Mouse (Mus musculus): ENCODE measurements around the gene Sit1. TPM values are rescaled to one million over a fixed set of nuclear protein-coding genes. Genes with fewer than 3 reads are reported as not detected.

Gene Sit1
- polyA plus RNA-seq, 1 experiment, result not detected

DNA sequence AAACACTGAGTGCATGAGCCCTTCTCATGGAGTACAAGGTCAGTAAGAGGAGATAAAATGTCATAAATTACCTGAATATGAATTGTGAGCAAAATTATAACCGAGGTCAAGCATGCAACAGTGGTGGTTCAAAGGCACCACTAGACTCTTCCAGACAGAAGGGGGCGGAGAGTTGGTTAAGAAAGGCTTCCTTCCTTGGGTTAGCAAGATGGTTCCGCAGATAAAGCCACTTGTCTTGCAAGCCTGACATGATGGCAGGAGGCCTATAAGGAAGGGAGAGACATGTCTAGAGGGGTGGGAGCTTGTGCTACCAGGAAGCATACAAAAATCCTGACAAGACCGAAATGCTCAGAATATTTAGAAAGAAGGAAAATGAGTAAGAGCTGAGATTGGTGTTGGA, 20.7 kb upstream of the Sit1 start:
- H3K27me3 ChIP-seq (ENCODE audit: control insufficient read depth), result peaks cover 23% of the 10 kb centered on the region
- no peaks in the 10 kb centered on the region for H3K36me3 ChIP-seq (ENCODE audit: control insufficient read depth)
- no peak overlapping the region for H3K4me3 ChIP-seq (replicated peaks)
- H3K4me1 ChIP-seq (ENCODE audit: control insufficient read depth), result peaks cover 31% of the 10 kb centered on the region
- no peaks in the 10 kb centered on the region for H3K9me3 ChIP-seq (ENCODE audit: control insufficient read depth, low read length)
- no peak for TF ChIP-seq GATA1 (IDR thresholded peaks at IDR 0.05; ENCODE audit: low read length)
- no peak for TF ChIP-seq TAL1 (IDR thresholded peaks at IDR 0.05; ENCODE audit: low read length)

DNA sequence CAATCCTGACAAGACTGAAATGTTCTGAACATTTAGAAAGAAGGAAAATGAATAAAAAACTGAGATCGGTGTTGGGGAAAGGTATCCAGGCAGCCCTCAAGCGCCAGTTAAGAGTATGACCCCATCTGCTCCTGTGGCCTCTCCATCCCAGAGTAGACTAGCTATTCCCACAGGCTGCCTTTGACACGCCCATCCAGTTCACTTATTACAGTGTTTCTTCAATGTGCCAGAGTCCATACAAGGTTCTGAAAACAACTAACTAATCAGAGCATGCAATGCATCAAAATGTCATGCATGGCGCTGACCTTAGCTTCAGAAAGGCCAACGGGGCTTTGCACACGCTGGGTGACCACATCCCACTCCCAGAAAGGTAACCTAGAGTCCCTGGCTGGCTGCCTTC, 20.0 kb upstream of the Sit1 start:
- no peaks in the 10 kb centered on the region for H3K9me3 ChIP-seq (ENCODE audit: control insufficient read depth, low read length)
- H3K27me3 ChIP-seq (ENCODE audit: control insufficient read depth), result peaks cover 17% of the 10 kb centered on the region
- H3K4me1 ChIP-seq (ENCODE audit: control insufficient read depth), result peaks cover 31% of the 10 kb centered on the region
- TF ChIP-seq GATA1 (IDR thresholded peaks at IDR 0.05; ENCODE audit: low read length), result no peak
- H3K36me3 ChIP-seq (ENCODE audit: control insufficient read depth), result peaks cover 5% of the 10 kb centered on the region
- no peak overlapping the region for H3K4me3 ChIP-seq (replicated peaks)

DNA sequence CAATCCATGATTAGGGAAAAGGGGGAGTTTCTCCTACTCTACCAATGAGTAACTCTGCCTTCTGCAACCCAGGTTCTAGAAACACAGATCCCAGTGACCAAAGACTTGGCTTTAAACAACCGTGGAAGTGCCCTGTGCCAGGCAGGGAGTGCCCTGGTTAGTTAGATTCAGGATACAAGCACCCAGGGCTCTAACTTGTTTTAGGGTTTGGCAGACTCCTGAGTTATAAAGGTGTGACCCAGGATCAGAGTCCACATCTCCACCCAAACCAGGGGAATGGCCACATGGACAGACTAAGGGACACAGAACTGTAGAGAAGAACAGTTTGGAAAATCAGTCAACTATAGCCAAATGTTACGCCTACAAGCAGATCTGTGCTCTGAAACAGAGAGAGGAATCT, 19.5 kb upstream of the Sit1 start:
- no peak overlapping the region for H3K4me3 ChIP-seq (replicated peaks)
- no peak for TF ChIP-seq GATA1 (IDR thresholded peaks at IDR 0.05; ENCODE audit: low read length)
- TF ChIP-seq TAL1 (IDR thresholded peaks at IDR 0.05; ENCODE audit: low read length), result no peak
- peaks cover 31% of the 10 kb centered on the region for H3K4me1 ChIP-seq (ENCODE audit: control insufficient read depth)
- H3K27me3 ChIP-seq (ENCODE audit: control insufficient read depth), result peaks cover 14% of the 10 kb centered on the region
- peaks cover 9% of the 10 kb centered on the region for H3K36me3 ChIP-seq (ENCODE audit: control insufficient read depth)
- H3K9me3 ChIP-seq (ENCODE audit: control insufficient read depth, low read length), result no peaks in the 10 kb centered on the region

DNA sequence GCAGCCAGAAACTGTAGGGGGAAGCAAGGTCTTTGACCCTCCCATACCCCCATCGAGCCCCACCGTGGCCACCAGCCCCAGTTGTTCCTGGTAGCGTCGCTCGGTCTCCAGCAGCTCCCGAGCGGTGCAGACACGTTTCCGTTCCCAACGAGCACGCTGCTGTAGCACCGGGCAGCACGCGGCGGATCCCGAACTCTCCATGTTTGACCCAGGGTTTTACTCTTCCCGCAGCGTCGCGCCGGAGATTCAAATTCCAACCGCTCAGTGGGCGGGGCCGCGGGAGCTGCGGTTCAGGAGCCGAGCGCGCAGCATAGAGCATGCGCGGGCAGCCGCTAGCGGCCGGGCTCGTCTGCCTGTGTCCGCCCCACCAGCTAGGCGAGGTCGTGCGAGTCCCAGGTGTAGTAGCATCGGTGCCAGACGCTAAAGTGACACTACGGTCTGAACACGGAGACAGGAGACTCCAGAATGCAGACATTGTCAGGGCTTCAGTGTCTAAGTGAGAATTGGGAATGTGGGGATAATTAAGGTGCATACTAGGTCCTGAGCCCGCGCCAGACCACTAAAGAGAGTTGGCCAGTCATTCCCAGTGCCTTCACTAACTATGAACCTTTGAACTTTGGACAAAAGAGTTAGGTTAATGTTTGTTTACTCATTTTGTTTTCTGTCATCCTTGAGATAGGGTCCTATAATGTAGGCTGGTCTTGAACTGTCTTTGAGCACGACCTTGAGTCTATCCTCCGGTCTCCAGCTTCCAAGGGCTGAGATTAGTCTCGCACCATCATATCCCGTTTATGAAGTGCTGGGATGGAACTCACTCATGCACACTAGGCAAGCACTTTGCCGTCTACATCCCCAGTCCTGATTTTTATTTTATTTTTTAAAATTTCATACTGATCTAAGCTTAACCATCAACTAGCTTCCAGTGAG, 16.1 kb upstream of the Sit1 start, which contains the start of gene Arhgef39:
Gene Arhgef39, minus strand, starts transcription at position 289 of the 927 bp plus-strand sequence.
- Histone ChIP-seq H3K27me3 (ENCODE audit: control insufficient read depth) (no peaks in the 10 kb centered on the region), H3K4me1 (ENCODE audit: control insufficient read depth) (peaks cover 57% of the 10 kb centered on the region), H3K36me3 (ENCODE audit: control insufficient read depth) (peaks cover 43% of the 10 kb centered on the region), H3K9me3 (ENCODE audit: control insufficient read depth, low read length) (no peaks in the 10 kb centered on the region), H3K4me3 (replicated peaks) (peak within 1 kb of the TSS; percentile 91)
- TF ChIP-seq TAL1 (IDR thresholded peaks at IDR 0.05; ENCODE audit: low read length) (no peak), GATA1 (IDR thresholded peaks at IDR 0.05; ENCODE audit: low read length) (no peak)

DNA sequence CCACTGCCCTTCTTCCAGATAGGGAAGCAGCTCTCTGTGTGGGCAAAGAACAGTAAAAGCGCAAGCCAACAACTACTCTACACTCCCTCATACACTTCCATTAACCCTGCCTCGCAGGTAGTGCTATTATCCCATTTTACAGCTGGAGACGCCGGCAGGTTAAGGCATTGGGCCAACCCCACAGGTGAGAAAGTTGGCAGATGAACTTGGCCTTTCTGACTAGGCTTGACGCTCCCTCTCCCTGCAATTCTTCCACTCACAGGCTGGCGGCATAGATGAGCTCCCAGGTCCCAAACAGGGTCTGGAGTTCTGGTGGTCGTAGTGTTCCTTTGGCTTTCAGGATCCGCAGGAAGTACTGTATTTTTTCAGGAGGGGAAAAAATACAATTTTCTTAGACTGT, 15.4 kb upstream of the Sit1 start:
- peak overlapping the region; percentile 91 for H3K4me3 ChIP-seq (replicated peaks)
- no peaks in the 10 kb centered on the region for H3K27me3 ChIP-seq (ENCODE audit: control insufficient read depth)
- peaks cover 60% of the 10 kb centered on the region for H3K4me1 ChIP-seq (ENCODE audit: control insufficient read depth)
- H3K36me3 ChIP-seq (ENCODE audit: control insufficient read depth), result peaks cover 43% of the 10 kb centered on the region
- no peaks in the 10 kb centered on the region for H3K9me3 ChIP-seq (ENCODE audit: control insufficient read depth, low read length)
- TF ChIP-seq TAL1 (IDR thresholded peaks at IDR 0.05; ENCODE audit: low read length), result no peak
- TF ChIP-seq GATA1 (IDR thresholded peaks at IDR 0.05; ENCODE audit: low read length), result no peak

DNA sequence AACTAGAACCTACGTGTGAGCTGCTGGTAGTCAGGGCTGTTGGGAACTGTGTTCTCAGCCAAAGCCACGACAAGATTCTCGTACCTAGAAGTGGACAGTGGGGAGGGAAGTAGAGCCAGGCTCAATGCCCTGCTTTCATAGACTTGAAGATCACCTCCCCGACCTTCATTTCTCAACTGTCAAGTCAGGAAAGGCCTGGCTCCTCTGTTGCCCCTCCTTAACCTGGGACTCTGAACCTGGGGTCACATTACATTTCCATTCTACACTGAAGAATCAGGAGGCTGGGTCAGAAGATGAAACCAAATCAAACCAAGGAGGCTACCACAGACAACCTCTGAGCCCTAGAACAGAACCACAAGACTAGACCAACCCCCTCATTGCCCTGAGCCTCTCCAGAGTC, 14.4 kb upstream of the Sit1 start:
- Histone ChIP-seq H3K4me1 (ENCODE audit: control insufficient read depth) (peaks cover 65% of the 10 kb centered on the region), H3K4me3 (replicated peaks) (peak overlapping the region; percentile 91), H3K27me3 (ENCODE audit: control insufficient read depth) (no peaks in the 10 kb centered on the region)

DNA sequence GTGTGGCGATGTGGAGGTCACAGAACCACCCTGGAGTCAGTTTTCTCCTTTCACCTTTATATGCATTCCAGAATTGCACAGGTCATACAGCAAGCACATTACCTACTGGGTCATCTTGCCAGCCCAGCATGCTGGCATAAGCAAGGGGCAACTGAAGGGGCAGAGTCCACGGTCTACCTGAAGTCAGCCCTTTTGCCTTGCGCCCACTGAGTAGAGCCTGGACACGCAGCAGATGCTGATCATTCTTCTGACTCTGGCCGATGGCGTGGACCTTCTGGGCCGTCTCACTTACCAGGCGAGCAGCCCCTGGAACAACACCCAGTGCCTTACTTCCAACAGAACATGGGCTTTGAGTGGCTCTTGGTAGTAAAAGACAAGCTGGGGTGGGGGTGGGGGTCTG, 13.9 kb upstream of the Sit1 start:
- Histone ChIP-seq H3K4me3 (replicated peaks) (peak overlapping the region; percentile 91), H3K4me1 (ENCODE audit: control insufficient read depth) (peaks cover 69% of the 10 kb centered on the region), H3K9me3 (ENCODE audit: control insufficient read depth, low read length) (no peaks in the 10 kb centered on the region), H3K36me3 (ENCODE audit: control insufficient read depth) (peaks cover 43% of the 10 kb centered on the region), H3K27me3 (ENCODE audit: control insufficient read depth) (no peaks in the 10 kb centered on the region)
- TF ChIP-seq GATA1 (IDR thresholded peaks at IDR 0.05; ENCODE audit: low read length) (no peak), TAL1 (IDR thresholded peaks at IDR 0.05; ENCODE audit: low read length) (no peak)

More for the DNA sequence above, 14.4 kb upstream of the Sit1 start:
- Histone ChIP-seq H3K9me3 (ENCODE audit: control insufficient read depth, low read length) (no peaks in the 10 kb centered on the region), H3K36me3 (ENCODE audit: control insufficient read depth) (peaks cover 43% of the 10 kb centered on the region)
- TF ChIP-seq TAL1 (IDR thresholded peaks at IDR 0.05; ENCODE audit: low read length), result no peak
- TF ChIP-seq GATA1 (IDR thresholded peaks at IDR 0.05; ENCODE audit: low read length), result no peak

DNA sequence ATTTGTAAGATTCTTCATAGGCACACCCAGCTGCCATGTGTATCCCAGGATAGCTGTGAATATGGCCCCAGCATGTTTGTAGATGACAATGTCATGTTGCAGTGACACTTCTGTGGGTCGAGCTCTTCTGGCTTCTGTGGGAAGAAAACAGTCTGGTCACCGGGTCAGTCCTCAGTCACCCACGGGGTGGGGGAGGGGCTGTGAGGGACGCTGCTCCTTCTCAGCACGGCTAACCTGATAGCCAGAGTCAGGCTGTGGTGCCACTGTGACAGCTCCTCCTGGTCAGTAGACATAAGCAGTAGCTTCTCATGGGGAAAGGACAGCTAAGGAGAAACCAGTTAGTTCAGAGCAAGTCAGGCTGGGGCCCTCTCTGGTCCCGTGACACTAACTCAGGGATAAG, 13.1 kb upstream of the Sit1 start:
- Histone ChIP-seq H3K4me3 (replicated peaks) (no peak overlapping the region), H3K9me3 (ENCODE audit: control insufficient read depth, low read length) (no peaks in the 10 kb centered on the region), H3K4me1 (ENCODE audit: control insufficient read depth) (peaks cover 75% of the 10 kb centered on the region), H3K36me3 (ENCODE audit: control insufficient read depth) (peaks cover 43% of the 10 kb centered on the region), H3K27me3 (ENCODE audit: control insufficient read depth) (no peaks in the 10 kb centered on the region)
- TF ChIP-seq GATA1 (IDR thresholded peaks at IDR 0.05; ENCODE audit: low read length) (no peak), TAL1 (IDR thresholded peaks at IDR 0.05; ENCODE audit: low read length) (no peak)

DNA sequence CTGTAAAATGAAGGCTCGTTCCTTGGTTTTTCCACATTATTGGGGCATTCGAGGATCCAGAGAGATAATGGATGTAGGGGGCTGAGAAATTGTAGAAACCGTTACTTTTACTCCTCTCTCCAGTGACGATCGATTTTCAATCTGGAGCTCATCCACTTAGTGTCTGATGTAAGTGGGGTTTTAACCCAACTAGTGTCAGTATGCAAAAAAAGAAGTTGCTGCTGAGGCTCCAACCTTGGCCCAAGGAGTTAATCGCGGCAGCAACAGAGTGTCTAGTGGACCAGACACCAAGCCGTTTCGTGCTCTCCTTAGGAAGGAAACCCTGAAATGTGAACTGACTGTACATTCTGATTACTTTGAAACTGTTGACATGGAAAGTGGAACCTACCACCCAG, 10.3 kb upstream of the Sit1 start:
- H3K4me1 ChIP-seq (ENCODE audit: control insufficient read depth), result peaks cover 83% of the 10 kb centered on the region
- H3K36me3 ChIP-seq (ENCODE audit: control insufficient read depth), result peaks cover 42% of the 10 kb centered on the region
- peak overlapping the region; percentile 81 for H3K4me3 ChIP-seq (replicated peaks)
- no peak for TF ChIP-seq GATA1 (IDR thresholded peaks at IDR 0.05; ENCODE audit: low read length)
- no peak for TF ChIP-seq TAL1 (IDR thresholded peaks at IDR 0.05; ENCODE audit: low read length)
- H3K9me3 ChIP-seq (ENCODE audit: control insufficient read depth, low read length), result no peaks in the 10 kb centered on the region
- no peaks in the 10 kb centered on the region for H3K27me3 ChIP-seq (ENCODE audit: control insufficient read depth)

Measured in erythroblast, embryonic 14.5 days (primary cell).